Mouse (Mus musculus) T-helper 1 cell (primary cell): ENCODE measurements around the gene Abhd16a.

Experiments used
- in situ Hi-C: fragments of 300-600 bp; cut with MboI, MseI; formaldehyde crosslinking; loops from one replicate; pipeline ENCODE4 v1.15.1; 2025; ENCODE audit warnings: high pct_unique_total_duplicates

Gene Abhd16a

DNA sequence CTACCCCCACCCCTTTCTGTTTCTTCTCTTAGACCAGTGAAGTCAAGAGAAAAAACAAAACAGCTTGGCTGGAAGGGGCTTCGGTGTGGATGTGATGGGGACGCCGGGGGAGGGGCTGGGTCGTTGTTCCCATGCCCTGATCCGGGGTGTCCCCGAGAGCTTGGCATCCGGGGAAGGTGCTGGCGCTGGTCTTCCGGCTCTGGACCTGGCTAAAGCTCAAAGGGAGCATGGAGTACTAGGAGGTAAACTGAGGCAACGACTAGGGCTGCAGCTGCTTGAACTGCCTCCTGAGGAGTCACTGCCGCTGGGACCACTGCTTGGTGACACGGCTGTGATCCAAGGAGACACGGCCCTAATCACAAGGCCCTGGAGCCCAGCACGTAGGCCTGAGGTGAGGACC, 29.0 kb upstream of the Abhd16a start:
- in situ Hi-C loops, result loop anchor here (5.0 kb wide), 1 partner anchor 38 kb away; no protein-coding TSS in a partner anchor

- in situ Hi-C loops, result loop anchor here (5.0 kb wide), 1 partner anchor 39 kb away; no protein-coding TSS in a partner anchor
Measured at GRCm38 (mm10) chr17:35060737-35061297, 28.2 kb upstream of the Abhd16a start.

- in situ Hi-C loops, result loop anchor here (5.0 kb wide), 1 partner anchor 39 kb away; no protein-coding TSS in a partner anchor
Measured at GRCm38 (mm10) chr17:35061299-35061698, 27.8 kb upstream of the Abhd16a start.

DNA sequence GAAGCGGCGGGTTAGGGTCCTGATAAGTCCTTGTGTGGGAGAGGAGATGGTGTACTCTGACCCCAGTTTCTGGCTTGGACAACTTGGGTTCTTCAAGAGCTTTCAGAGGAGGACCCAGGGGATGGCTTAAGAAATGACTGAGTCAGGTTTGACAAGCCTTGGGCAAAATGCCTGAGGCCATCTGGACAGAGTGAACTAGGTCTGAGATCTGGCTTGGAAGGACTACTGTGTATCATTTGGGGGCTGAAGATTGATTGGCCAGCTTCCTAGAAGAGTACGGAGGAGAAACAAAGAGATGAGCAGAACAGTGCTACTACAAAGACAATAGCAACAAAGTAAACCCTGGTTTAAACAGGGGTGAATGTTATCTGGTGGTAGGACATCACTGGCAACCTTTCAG, 25.6 kb upstream of the Abhd16a start:
- in situ Hi-C loops, result loop anchor here (5.0 kb wide), 1 partner anchor 41 kb away; no protein-coding TSS in a partner anchor

- in situ Hi-C loops, result loop anchor here (5.0 kb wide), 1 partner anchor 42 kb away; no protein-coding TSS in a partner anchor
Measured at GRCm38 (mm10) chr17:35064378-35064877, 24.6 kb upstream of the Abhd16a start.

GRCm38 (mm10) chr17:35064951-35065947, 23.8 kb upstream of the Abhd16a start, which contains the start of gene Ly6g6c:
Gene Ly6g6c, plus strand, starts transcription at chr17:35065388.
- in situ Hi-C loops, result loop anchor here (5.0 kb wide), 1 partner anchor 43 kb away; no protein-coding TSS in a partner anchor

DNA sequence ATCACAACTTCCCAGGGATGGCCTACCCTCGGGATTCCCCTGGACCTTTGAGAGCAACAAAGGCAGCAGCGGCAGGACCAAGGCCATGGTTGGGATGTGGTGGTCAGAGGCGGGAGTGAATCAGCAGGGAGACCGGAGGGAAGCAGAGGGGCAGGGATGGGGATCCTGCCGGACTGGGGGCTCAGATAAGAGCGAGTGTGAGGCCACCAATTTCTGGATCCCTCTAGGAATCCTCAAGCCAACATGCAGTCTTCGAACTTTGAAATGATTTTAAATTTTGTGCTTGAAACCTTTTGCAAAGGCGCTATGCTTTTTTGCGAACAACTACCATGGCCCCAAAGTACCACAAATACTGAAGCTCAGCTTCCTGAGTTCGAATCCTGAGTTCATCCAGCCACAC, 23.0 kb upstream of the Abhd16a start, which contains the start of gene Mpig6b:
TSS of gene Mpig6b (minus strand) at position 101 of the 400 bp plus-strand sequence.
- in situ Hi-C loops, result no loop called here

DNA sequence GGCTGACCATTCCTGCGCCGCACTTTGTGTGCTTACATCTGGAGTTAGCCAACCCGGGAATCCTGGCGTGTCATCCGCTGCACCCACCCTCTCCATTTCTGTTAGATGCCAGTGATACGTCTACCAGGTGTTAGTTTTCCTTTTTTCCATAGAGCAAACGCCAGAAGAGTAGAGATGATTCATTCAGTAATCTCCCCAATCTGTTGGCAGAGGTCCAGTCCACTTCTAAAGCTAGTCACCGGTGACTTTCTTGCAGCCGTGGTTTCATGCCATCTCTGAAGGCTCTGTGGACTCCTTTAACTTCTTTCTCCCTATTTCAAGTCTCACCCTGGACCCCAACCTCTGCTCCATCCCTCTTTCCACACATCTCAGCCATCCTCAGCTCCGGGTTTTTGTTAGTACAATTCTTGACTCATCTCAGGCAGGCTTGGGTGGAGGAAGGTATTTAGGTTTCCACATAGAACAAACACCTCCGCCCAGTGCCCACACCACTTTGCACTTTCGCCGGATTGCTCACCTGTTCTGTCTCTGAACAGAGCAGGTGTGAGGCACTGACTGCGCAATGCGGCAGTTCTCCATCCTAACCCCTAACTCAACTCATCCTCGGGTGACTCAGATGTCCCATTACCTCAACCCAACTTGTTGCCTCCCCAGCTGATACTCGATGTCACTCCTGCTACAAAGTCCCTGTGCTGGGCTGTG, 20.7 kb upstream of the Abhd16a start:
- in situ Hi-C loops, result no loop called here

DNA sequence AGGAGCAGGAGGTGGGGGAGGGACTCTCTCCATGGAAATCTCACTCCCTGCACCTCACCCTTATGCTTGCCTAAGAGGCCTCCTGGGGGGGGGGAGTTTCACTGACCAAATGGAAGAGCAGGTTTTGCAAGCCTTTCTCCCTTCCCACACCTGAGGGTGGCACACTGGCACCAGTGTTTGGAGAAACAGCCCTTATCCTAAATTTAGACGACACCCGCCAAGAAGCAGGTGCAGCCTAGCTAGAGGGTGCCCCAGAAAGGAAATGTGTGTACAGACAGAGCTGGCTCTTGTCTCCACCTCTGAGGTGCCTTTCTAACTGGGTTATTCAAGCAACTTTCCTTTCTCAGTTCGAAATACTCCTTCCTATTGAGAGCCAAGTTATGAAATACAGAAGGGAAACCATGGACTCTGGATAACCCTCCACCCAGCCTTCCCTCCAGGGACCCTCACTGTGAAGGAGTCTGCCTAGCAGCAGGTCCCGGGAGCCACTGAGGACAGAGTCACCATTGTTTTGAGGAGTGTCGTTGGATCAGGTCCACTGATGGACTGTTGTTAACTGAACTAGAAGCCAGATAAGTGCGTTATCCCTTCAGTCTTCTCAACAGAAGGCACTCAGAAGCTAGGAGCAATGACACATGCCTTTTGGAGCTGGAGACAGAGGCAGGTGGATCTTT, 18.4 kb upstream of the Abhd16a start:
- in situ Hi-C loops, result no loop called here

- in situ Hi-C loops, result no loop called here
Measured at GRCm38 (mm10) chr17:35071454-35071853, 17.6 kb upstream of the Abhd16a start.

- in situ Hi-C loops, result no loop called here
Measured at GRCm38 (mm10) chr17:35074097-35074496, 15.0 kb upstream of the Abhd16a start.

GRCm38 (mm10) chr17:35076507-35077176, 12.4 kb upstream of the Abhd16a start, which contains the start of gene Ly6g6e:
Gene Ly6g6e, plus strand, starts transcription at chr17:35076902.
- in situ Hi-C loops, result no loop called here

DNA sequence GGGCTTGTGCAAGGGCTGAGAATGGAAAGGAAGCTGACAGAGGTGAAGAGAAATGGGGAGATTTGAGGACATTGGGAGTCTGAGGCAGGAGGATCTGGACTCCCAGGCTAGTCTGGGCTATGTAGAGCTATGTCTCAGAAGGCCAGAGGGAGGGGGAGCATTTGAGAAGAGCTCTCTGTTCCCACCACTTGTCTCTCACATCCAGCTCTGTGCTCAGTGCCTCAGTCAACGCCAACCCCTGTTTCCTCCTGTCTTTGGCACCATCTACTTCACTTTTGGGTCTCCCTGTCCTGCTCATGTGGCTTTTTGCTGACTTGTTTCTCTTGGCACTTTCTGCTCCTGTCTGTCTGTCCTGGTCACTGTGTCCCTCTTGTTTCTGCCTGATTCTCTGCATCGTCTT, 11.8 kb upstream of the Abhd16a start:
- in situ Hi-C loops, result no loop called here

DNA sequence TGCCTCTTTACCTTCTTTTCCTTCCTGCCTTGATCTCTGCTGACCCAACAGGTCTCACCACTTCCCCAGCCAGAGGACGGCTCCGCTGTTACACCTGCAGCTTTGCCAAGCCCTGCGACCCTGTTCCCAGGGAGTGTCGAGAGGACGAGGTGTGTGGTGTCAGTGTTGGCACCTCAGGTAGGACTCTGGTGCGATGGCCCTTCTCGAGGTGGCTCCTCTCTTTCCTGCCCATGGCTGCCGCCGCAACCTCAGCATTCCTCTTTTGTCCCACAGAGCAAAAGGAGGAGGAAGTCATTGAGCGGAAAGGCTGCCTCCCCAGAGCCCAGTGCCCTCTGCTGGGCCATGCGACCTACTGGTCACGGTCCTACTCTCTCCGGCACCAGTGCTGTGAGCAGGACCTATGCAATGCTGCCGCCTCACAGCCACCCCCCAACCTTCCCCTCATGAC, 11.3 kb upstream of the Abhd16a start, which contains the start of gene Ly6g6d:
TSS of gene Ly6g6d (minus strand) at position 280 of the 448 bp plus-strand sequence.
- in situ Hi-C loops, result no loop called here

DNA sequence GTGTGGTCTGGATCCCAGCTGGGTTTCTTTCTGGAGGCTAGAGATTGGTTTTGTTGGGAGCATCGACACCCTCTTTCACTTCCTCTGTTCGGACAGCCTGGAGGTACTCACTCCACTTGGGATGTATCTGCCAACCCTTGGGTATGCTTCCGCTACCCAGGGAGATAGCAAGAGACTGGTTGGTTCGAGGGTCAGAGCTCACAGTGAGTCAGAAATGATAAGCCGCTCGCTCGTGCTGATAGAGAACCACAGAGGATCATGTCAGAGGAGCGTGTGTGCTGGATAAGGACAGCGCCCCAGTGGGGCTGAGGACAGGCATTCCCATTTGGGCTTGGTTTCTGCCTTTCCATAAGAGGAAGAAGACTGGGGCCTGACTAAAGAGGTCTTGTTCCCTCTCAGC, 9.3 kb upstream of the Abhd16a start:
- in situ Hi-C loops, result no loop called here

DNA sequence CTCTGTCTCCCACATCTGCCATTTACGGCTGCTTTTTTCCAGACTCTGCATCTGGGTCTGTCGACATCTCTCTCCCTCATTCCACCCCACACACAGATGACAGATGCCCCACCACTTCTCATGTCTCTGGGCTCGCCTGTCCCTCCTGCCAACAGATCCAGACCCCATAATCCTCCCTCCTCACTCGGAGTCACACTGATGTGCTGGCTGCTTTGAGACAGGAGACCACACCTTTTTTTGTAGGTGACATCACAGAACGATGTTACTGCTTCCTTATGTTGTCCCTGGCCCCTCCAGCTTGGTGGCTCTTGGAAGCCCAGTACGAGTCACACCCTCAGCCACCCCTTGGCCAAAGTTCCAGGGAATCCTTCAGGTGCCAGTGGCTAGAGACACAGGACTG, 8.8 kb upstream of the Abhd16a start:
- in situ Hi-C loops, result no loop called here

GRCm38 (mm10) chr17:35080710-35081109, 8.4 kb upstream of the Abhd16a start:
- in situ Hi-C loops, result no loop called here

DNA sequence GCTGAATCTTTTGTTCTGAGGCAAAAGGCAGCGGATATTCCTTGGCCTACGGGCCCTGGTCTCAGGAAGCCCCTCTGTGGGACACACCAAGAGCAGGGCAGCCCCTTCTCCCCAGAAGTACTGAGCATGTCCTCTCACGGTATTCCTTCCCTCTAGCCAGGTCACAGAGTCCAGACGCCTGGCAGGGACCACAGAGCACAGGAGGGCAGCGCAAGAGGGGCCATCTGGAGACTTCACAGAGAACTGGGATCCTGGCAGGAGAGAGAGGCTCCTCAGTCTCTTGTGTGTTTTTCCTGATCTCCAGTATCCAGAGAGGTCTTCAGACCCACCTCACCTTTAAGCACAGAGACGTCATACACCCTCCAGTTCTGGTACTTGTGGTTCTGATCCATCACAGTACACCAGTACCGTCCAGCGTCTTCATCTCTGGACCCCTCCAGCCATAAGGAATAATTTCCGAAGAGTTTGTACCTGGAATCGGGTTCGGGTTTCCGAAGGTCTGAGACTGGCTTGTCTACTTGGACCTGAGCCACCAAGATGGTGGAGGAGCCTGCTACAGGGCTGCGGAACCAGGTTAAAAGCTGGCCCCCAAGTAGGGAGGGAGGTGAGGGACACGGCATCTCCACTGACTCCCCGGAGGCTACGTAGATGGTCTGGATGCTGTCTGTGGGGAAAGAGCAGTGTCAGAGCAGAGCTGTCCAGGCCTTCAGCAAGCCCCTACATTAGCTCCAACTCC, 6.1 kb upstream of the Abhd16a start:
- in situ Hi-C loops, result no loop called here

GRCm38 (mm10) chr17:35083929-35084497, 5.0 kb upstream of the Abhd16a start:
- in situ Hi-C loops, result no loop called here
